Mouse (Mus musculus): ENCODE measurements around the gene Fam124b. TPM values are rescaled to one million over a fixed set of nuclear protein-coding genes. Genes with fewer than 3 reads are reported as not detected.

Gene Fam124b
- polyA plus RNA-seq (2015; fragmentation: Illumina TruSeq; extraction: RNeasy Lipid Tissue Mini Kit (QIAGEN cat#74804); ENCODE audit: low read depth, low replicate concordance), result 0.25 TPM

GRCm38 (mm10) chr1:80218268-80218667, at the start of gene Fam124b:
Fam124b (minus strand) TSS chr1:80218473.

Other genes starting within 250 kb of the Fam124b start
- gene Cul3, start 122.0 kb upstream of the Fam124b start, polyA plus RNA-seq (2015; fragmentation: Illumina TruSeq; extraction: RNeasy Lipid Tissue Mini Kit (QIAGEN cat#74804); ENCODE audit: low read depth, low replicate concordance), result 128 TPM
- gene Gm45261, start 243.0 kb upstream of the Fam124b start, polyA plus RNA-seq (2015; fragmentation: Illumina TruSeq; extraction: RNeasy Lipid Tissue Mini Kit (QIAGEN cat#74804); ENCODE audit: low read depth, low replicate concordance), result not detected